Mouse (Mus musculus): ENCODE results near the gene Tmem145.

- no peak for TF ChIP-seq POLR2A (IDR thresholded peaks at IDR 0.05; ENCODE audit: low read depth, low read length)
- no peak for TF ChIP-seq CTCF (IDR thresholded peaks at IDR 0.05; ENCODE audit: extremely low read depth, insufficient read depth, insufficient read length, insufficient replicate concordance)
These were observed 35.3 kb downstream of the Tmem145 start for GRCm38 (mm10) chr7:25341000-25341784.

Data from spleen, adult 2 months (tissue).